Mouse (Mus musculus) cerebellum, adult 2 months (tissue): ENCODE results near the gene Ms4a4d.

Experiments used
- CTCF ChIP-seq: fragments of 200-500 bp; IDR thresholded peaks from 2 replicates; pipeline ENCODE4 v1.5.1; 2011; ENCODE audit warnings: low read depth, mild to moderate bottlenecking, control low read depth, low read length, moderate library complexity, borderline replicate concordance; ENCODE audit not compliant: insufficient read depth
- POLR2A ChIP-seq: fragments of 200-500 bp; IDR thresholded peaks from 2 replicates; pipeline ENCODE4 v1.6.1; 2011; ENCODE audit warnings: low read length, control low read depth, borderline replicate concordance; ENCODE audit not compliant: insufficient read depth

DNA sequence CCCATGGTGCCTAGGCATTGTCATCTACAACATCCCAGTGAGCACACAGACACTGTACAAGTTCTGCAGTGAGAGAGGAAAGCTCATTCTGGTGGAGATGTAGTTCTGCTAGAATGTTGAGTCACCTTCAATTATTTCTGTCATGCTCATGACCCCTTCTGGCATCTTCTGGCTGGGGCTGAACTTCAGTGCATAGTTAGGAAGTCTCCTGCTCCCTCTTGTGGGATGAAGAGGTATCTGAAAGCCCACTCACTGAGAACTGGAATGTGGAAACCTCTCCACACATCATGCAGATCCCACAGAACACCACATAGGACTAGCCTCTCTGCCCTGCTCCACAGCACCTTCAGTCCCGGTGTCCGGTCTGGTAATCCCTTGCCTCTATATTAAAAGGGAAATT, 65.4 kb downstream of the Ms4a4d start:
- TF ChIP-seq CTCF (no peak), POLR2A (no peak)
